Mouse (Mus musculus): Measurements from ENCODE around the gene Selenoo.

Gene Selenoo

DNA sequence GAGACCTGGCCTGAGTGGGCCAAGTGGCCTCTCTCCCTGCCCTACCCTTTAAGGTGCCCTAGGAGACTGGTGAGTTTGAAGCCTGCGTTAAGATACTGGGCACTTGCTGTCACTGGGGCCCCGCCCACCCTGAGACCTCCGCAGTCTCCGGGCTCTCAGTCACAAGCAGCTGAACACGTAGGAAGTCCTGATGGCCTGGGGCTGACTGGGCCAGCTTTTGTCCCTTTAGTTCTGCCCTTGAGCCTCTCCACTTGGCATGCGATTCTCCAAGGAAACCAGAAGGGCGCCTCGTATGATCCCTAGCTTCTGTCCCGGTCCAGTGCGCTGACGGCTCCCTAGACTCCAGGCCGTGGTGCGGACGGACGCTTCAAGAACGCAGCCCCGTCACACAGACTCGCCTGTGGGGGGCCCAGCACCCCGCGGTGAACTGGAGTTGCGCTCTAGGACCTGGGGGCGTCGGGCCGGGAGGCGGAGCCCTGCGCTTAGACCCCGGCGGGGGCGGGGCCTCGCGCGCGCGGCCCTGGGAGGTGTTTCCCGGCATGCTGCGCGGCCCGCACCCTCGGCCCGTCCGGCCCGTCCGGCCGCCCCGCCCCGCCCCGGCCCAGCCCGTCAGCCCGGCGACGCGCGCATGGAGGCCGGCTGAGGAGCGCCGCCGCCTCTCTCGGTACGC, 13.3 kb upstream of the Selenoo start:
- peak; percentile 84 for DNase-seq (ENCODE audit: low spot score in 2 of 2)

GRCm38 (mm10) chr15:89076156-89076731, 12.6 kb upstream of the Selenoo start:
- peak; percentile 53 to 74 for DNase-seq (ENCODE audit: low spot score in 2 of 2)

GRCm38 (mm10) chr15:89078208-89078836, 10.6 kb upstream of the Selenoo start:
- peak; percentile 35 to 41 for DNase-seq (ENCODE audit: low spot score in 2 of 2)

- no peak for DNase-seq (ENCODE audit: low spot score in 2 of 2)
These were observed 5.0 kb upstream of the Selenoo start for GRCm38 (mm10) chr15:89083906-89084305.

GRCm38 (mm10) chr15:89084826-89085225, 4.1 kb upstream of the Selenoo start:
- DNase-seq (ENCODE audit: low spot score in 2 of 2) = no peak

- DNase-seq (ENCODE audit: low spot score in 2 of 2) = no peak
These were observed 566 bp downstream of the Selenoo start for GRCm38 (mm10) chr15:89089248-89090051.

GRCm38 (mm10) chr15:89090662-89091061, 1.8 kb downstream of the Selenoo start:
- no peak for DNase-seq (ENCODE audit: low spot score in 2 of 2)

DNA sequence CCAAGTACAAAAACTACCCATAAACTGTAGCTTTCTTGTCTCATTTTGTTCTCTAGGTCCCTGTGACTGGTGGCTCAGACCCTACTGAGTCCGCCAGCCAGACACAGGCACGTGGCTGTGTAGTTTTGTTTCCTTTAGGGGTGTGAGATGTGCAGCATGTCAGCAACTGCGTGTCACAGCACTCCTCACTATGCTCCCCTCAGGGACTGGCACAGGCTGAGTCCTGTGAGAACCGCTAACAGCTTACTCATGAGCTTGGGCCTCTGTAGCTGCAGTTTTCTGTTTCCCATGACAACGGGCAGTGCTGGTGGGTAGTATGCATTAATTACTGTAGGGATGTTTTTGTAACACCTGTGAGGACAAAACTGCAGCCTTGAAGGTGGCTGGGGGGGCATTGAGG, 3.3 kb downstream of the Selenoo start:
- DNase-seq (ENCODE audit: low spot score in 2 of 2) = no peak

GRCm38 (mm10) chr15:89097450-89097849, 8.6 kb downstream of the Selenoo start:
- no peak for DNase-seq (ENCODE audit: low spot score in 2 of 2)

DNA sequence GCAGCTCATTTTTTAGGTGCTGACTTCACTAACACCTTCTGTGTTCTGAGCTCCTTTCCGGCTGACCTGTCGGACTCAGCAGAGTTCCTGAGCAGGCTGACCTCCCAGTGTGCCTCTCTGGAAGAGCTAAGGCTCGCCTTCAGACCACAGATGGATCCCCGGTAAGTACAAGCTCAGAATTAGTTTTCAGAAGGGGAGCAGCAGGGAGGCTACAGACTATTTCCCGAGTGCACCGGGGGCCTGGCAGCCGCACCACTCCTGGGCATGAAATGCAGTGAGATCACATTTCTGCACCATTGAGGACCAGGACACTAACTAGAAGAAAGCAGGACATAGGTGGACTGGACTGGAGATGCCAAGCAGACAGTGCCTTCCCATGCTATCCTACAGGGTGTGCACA, 9.7 kb downstream of the Selenoo start:
- no peak for DNase-seq (ENCODE audit: low spot score in 2 of 2)

DNA sequence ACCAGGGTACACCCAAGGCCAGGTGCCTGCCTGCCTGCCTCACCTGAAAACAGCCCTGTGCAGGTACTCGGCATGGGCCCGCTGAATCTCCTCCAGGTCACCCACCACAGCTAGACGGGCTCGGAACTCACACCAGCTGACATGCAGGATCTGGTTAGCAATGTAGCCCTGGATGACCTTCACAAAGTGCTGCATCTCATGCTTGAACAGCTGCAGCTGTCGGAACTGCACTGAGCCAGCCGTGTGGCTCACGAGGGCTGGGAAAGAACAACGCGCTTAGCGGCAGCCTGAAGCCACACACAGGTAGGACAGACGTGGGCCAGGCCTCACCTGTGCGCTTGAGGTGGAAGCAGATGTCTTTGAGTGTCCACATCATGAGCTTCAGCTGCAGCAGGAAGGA, 11.9 kb downstream of the Selenoo start:
- no peak for DNase-seq (ENCODE audit: low spot score in 2 of 2)

DNA sequence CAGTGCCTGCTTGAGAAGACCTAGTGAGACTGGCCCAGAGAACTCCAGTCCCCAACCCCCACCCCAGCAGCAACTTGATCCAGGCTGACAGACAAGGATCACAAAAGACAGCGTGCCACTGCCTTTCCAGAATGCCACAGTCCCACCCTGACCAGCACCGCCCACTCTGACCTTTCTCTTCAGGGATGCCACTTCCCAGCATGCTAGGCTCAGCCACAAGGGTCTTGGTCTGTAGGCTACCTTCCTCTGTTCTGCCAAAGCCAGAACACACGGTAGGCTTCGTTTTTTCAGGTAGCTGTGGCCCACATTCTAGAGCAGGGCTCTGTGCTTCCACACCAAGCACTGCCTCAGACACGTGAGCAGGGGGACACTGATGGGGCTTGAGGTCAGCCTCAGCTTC, 13.8 kb downstream of the Selenoo start:
- no peak for DNase-seq (ENCODE audit: low spot score in 2 of 2)

- DNase-seq (ENCODE audit: low spot score in 2 of 2) = no peak
These were observed 15.0 kb downstream of the Selenoo start for GRCm38 (mm10) chr15:89103921-89104320.

DNA sequence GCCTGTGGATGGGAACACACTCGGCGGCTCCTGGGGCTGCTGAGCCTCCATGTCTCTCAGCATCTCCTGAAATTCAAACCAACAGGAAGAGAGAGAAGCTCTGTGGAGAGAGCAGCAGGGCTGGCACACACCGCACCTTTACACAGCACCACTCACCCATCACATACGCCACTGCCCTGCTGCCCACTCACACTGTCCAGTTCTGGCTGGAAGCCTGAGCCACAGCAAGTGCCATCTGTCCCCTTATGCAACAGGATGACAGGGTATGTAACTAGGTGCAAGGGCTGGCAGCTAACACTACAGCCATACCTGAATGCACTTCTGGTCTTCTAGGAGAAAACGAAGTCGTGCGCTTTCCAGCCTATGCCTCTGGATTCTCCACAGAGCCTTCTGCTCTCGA, 15.5 kb downstream of the Selenoo start:
- DNase-seq (ENCODE audit: low spot score in 2 of 2) = no peak

GRCm38 (mm10) chr15:89106073-89106472, 17.2 kb downstream of the Selenoo start:
- no peak for DNase-seq (ENCODE audit: low spot score in 2 of 2)

DNA sequence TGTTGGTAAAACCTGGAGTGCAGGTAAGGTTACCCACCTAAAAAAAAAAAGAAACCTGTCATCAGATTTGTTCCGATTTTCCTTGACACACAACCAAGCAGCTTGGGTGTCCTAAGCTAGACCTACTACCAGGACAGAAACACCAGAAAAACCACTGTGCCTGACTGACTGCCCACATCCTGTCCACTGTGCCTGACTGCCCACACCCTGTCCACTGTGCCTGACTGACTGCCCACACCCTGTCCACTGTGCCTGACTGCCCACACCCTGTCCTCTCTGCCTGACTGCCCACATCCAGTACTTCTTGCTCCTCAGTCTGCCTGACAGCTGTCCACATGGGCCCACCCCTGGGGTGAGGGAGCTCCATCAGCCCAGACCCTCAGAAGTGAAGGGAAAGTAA, 18.1 kb downstream of the Selenoo start:
- DNase-seq (ENCODE audit: low spot score in 2 of 2) = no peak

DNA sequence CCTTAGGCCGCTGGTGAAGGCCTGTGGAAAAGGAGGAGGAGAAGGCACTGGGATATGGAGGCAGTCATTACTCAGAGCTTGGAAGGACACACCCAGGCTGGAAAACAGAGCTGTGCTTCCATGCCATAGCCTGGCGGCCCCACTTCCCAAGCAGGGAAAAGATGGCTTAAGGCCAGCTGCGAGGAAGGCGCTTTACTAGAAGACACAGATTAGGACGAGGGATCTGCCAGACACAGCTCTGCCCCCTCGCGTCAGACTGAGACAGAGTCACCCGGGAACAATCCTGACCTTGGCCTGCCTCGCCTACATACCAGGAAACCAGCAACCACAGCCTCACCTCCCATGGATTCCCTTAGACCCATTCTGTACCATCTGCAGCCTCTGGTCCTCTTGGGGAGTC, 21.3 kb downstream of the Selenoo start:
- DNase-seq (ENCODE audit: low spot score in 2 of 2) = no peak

- no peak for DNase-seq (ENCODE audit: low spot score in 2 of 2)
These were observed 29.1 kb downstream of the Selenoo start for GRCm38 (mm10) chr15:89118007-89118406.

DNA sequence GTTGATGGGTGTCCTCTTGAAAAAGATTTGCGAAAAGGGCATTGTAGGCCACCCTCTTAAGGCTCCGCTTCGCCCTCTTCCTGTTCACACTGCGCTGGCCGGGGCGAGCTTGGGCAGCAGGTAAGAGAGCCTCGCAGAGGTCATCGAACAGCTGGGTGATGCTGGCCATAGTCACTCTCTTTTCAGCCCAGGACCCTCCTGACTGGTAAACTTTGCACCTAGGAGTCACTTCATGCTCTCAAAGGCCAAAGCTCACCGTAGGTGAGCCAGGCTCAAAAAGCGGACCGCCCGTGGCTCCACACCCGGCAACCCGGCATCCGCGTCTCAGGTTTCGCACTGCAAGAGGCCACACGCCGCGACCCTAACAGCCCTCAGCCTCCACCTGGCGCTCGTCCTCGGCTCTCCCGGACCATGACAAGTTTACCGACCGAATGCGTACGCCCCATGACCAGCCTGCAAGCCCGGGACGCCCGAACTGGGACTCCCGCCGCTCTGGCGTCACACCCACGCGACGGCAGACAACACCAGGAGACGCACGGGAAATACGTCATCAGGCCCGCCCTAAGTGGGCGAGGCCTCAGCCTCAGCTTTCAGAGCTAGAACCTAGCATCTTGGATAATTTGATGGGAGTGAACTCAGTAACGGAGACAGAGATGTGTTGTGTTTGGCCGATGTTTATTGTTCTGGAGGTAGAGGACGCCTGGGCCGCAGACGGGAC, 33.9 kb downstream of the Selenoo start, which contains the start of gene Tubgcp6:
Tubgcp6 (minus strand) TSS at position 464 of the 718 bp plus-strand sequence.
- DNase-seq (ENCODE audit: low spot score in 2 of 2) = peak; percentile 89 to 98

- DNase-seq (ENCODE audit: low spot score in 2 of 2) = no peak
These were observed 34.7 kb downstream of the Selenoo start for GRCm38 (mm10) chr15:89123595-89123994.

DNA sequence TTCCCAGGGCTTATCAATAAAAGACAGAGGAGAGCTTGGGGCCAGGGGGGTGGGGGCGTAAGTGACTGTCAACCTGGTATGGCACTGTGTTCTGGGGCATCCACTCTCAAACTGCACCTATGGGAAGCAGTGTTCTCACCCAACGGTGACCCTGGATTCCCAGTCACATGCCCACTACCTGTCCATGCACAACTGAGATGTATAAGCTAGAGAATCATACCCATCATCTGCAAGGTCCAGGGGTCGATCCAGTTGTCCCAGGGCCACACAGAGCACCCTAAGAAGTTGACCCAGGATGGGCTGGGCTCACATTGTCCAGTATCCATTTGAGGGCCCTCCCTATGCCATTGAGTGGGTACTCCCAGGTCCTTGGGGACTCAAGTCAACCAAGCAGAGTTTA, 35.4 kb downstream of the Selenoo start:
- no peak for DNase-seq (ENCODE audit: low spot score in 2 of 2)

DNA sequence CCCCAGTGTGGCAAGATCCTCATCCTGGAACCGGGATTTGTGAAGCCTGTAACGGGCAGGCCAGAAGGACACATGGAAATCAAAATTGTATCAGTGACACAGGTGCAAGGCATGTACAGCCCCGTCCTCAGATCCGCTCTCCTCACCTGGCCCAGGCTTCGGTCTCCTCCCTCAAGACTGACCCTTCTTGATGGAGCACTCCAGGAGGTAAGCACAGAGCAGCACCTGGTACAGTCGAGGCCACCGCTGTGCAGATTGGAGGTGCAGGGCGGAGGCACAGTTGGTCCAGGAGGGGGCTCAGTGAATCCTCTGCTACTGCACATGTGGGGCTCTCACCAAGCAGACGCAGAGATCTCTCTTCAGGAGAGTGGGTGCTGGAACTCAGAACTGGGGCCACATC, 36.5 kb downstream of the Selenoo start:
- no peak for DNase-seq (ENCODE audit: low spot score in 2 of 2)
